Comparison of ENCODE assay signal across 30 mouse cellular contexts in the genomic region with DNA sequence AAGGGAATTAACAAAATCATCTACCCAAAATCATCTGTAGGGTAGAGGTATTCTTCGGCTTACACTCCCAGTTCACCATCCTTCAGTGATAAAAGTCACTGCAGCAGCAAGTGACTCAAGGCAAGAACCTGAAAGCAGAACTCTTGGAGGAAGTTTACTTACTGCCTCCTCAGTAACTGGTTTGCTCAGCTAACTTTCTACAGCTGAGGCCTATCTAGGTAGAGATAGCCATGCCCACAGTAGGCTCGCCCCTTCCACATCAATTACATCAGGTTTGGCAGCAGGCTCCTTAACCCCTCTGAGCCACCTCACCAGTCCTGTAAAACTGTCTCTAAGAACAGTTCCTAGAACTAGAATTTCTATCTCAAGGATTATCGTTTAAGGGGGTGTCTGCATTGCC.
"Had no signal": no experiment of that assay in that cellular context is flagged by ENCODE, and none has a peak within 500 bp of the region (broad histone marks: within the 10 kb centered on the region; RNA-seq: fewer than 3 reads in every experiment).

No protein-coding gene starts in this region.

- H3K4me1 ChIP-seq: limb, embryonic 13.5 days; liver, embryonic 12.5 days; liver, embryonic 13.5 days; liver, embryonic 15.5 days; lung, embryonic 15.5 days; megakaryocyte, embryonic 14.5 days; midbrain, embryonic 10.5 days; midbrain, embryonic 12.5 days; midbrain, embryonic 13.5 days; midbrain, embryonic 15.5 days; neural tube, embryonic 12.5 days had no signal

- ATAC-seq: liver, embryonic 12.5 days; liver, postnatal 0 days; lung, postnatal 0 days; midbrain, embryonic 13.5 days; midbrain, embryonic 15.5 days; midbrain, embryonic 16.5 days had no signal

- H3K9me3 ChIP-seq: limb, embryonic 13.5 days; limb, embryonic 15.5 days; liver, embryonic 12.5 days; liver, embryonic 13.5 days; liver, embryonic 15.5 days; lung, embryonic 15.5 days; midbrain, embryonic 10.5 days; midbrain, embryonic 12.5 days; midbrain, embryonic 13.5 days; midbrain, embryonic 15.5 days; neural tube, embryonic 12.5 days had no signal

- H3K27me3 ChIP-seq: limb, embryonic 13.5 days; limb, embryonic 15.5 days; liver, embryonic 12.5 days; liver, embryonic 13.5 days; liver, embryonic 15.5 days; lung, embryonic 15.5 days; megakaryocyte, embryonic 14.5 days; midbrain, embryonic 12.5 days; midbrain, embryonic 13.5 days; midbrain, embryonic 15.5 days; neural tube, embryonic 12.5 days had no signal

- H3K4me2 ChIP-seq: limb, embryonic 13.5 days; limb, embryonic 15.5 days; liver, embryonic 11.5 days; liver, embryonic 12.5 days; liver, embryonic 13.5 days; liver, embryonic 15.5 days; lung, embryonic 14.5 days; lung, embryonic 15.5 days; midbrain, embryonic 11.5 days; midbrain, embryonic 12.5 days; midbrain, embryonic 13.5 days; midbrain, embryonic 15.5 days; neural tube, embryonic 12.5 days had no signal

- H3K9ac ChIP-seq: limb, embryonic 13.5 days; limb, embryonic 15.5 days; liver, embryonic 12.5 days; liver, embryonic 13.5 days; liver, embryonic 14.5 days; liver, embryonic 15.5 days; liver, postnatal 0 days; lung, embryonic 14.5 days; lung, embryonic 15.5 days; midbrain, embryonic 12.5 days; midbrain, embryonic 13.5 days; midbrain, embryonic 15.5 days; neural tube, embryonic 12.5 days had no signal

- H3K4me3 ChIP-seq: limb, embryonic 13.5 days; limb, embryonic 15.5 days; liver, embryonic 12.5 days; liver, embryonic 13.5 days; liver, embryonic 15.5 days; lung, embryonic 15.5 days; megakaryocyte, embryonic 14.5 days; midbrain, embryonic 10.5 days; midbrain, embryonic 12.5 days; midbrain, embryonic 13.5 days; midbrain, embryonic 15.5 days; myocyte; neural tube, embryonic 12.5 days had no signal

- H3K27ac ChIP-seq: limb, embryonic 13.5 days; limb, embryonic 15.5 days; liver, embryonic 12.5 days; liver, embryonic 13.5 days; liver, embryonic 14.5 days; liver, embryonic 15.5 days; lung, embryonic 15.5 days; macrophage; midbrain, embryonic 10.5 days; midbrain, embryonic 12.5 days; midbrain, embryonic 13.5 days; midbrain, embryonic 15.5 days; neural tube, embryonic 12.5 days had no signal

- DNase-seq: left cerebral cortex, postnatal 4 days; liver; liver, embryonic 13.5 days; liver, postnatal 0 days; lung, adult 18-20 months; lung, adult 2 months; lung, embryonic 14.5 days; lung, postnatal 10 days; lung, postnatal 14 days; lung, postnatal 36 days; lung, postnatal 4 days; midbrain, embryonic 14.5 days had no signal

- H3K36me3 ChIP-seq: limb, embryonic 13.5 days; limb, embryonic 15.5 days; liver, embryonic 12.5 days; liver, embryonic 13.5 days; liver, embryonic 15.5 days; lung, embryonic 15.5 days; midbrain, embryonic 10.5 days; midbrain, embryonic 12.5 days; midbrain, embryonic 13.5 days; midbrain, embryonic 15.5 days; neural tube, embryonic 12.5 days had no signal
